Mouse (Mus musculus) cerebral cortex, adult 2 months (tissue): ENCODE data around the gene Ltc4s.

Experiments
- WGBS: fragments of 180-500 bp; shearing (Covaris S2); methylation state at CpG from one replicate; pipeline ENCODE4 v1.1.7; 2018; 5-methylcytosine and 5-hydroxymethylcytosine counted together

The Ltc4s gene

DNA sequence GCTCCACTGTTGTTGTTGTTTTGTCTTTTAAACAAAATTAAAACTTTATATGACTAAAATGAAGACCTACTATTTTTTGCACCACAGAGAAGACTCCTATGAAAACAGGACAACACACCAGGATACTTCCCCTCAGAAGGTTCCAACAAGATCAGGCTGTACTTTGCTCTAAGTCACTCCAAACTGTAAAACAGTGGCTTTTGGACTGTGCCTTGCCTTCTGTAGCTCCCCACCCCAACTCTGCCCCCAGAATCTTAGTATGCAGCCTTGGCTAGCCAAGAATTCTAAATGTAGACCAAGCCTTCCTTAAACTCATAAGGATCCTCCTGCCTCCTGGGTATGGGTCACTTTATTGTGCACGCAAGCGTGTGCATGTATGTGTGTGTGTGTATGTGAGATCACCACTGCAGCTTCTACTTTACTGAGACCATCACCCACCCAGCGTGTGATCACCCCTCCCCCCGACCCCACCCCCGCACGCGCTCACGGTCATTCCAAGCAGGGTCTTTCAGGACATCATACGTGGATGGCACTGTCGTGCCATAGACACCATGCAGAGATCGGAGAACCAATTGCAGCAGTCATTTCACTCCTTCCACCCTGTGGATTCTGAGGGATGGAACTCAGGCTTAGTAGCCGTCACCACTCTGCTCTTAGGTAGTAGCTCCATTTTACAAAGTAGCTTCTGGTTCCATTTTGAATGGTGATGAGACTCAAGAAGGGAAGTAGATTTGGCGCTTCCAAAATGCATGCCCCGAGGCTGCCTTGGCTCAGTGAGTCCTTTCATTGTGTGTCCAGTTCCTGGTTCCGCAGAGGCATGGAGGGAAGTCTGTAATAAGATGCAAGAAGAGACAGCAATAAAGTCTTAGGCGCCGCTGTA, 14.4 kb downstream of the Ltc4s start:
- 4% methylated on average over 17 of the region's 17 CpGs for WGBS

DNA sequence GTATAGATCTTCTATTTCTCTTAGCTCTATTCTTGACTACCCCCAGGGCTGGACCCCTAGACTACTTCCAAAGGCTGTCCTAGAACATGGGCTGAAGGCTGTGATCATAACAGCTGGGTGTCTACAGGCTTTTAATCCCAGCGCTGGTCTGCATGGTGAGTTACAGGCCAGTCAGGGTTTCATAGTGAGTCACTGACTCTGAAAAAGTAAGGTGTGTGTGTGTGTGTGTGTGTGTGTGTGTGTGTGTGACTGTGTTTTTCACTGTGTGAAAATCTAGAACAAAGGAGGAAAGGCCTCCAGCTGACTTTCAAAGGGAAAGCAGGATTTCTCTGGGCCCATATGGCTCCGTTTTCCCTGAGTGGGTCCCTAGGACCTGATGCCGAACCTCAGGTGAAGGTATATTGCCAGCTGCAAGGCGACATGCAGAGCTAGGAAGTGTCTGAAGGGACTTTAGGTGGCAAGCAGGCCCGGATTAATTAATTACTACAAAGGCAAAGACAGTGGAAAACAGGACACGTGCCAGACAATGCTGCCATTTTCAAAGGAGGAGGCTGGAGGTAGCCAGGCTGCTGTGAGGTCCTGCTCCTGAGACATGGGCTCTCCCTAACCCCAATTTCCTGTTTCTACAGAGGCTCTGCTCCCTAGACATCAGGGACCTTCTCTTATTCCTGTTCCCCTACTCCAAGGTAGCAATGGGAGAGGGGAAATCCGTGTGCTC, 15.7 kb downstream of the Ltc4s start:
- 59% methylated on average over 7 of the region's 7 CpGs for WGBS

DNA sequence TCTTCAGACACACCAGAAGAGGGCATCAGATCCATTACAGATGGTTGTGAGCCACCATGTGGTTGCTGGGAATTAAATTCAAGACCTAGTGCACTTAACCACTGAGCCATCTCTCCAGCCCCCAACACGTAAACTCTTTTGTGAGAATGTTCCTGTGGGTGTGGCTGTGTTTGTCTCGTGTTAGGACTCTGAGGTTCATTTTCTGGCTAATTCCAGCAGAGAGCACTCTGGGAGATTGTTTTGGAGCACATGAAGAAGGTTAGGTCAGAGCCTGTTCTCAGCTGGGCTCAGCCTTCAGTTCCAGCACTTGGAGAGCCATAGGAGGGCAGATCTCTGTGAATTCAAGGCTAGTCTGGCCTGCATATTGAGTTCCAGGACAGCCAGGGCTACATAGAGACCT, 18.6 kb downstream of the Ltc4s start:
- WGBS = 75% methylated on average over 2 of the region's 2 CpGs

DNA sequence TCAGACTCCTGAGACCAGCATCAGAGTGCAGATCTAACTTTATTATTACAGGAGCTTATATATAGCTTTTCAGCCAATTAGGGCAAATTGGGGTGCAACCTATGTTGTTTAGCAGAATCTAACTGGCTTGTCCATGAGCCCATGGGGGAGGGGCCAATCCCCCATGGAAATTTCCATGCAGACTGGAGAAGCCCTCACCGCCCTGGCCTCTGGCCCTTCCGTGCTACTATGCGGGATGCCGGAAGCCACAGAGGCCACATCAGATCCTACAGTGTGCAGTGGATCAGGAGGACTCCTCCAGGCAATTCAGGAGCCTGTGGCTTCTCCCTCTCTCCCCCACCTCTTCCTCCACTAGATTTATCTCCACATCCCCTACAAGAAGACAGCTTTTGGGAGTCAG, 20.6 kb downstream of the Ltc4s start:
- WGBS = 76% methylated on average over 4 of the region's 4 CpGs

DNA sequence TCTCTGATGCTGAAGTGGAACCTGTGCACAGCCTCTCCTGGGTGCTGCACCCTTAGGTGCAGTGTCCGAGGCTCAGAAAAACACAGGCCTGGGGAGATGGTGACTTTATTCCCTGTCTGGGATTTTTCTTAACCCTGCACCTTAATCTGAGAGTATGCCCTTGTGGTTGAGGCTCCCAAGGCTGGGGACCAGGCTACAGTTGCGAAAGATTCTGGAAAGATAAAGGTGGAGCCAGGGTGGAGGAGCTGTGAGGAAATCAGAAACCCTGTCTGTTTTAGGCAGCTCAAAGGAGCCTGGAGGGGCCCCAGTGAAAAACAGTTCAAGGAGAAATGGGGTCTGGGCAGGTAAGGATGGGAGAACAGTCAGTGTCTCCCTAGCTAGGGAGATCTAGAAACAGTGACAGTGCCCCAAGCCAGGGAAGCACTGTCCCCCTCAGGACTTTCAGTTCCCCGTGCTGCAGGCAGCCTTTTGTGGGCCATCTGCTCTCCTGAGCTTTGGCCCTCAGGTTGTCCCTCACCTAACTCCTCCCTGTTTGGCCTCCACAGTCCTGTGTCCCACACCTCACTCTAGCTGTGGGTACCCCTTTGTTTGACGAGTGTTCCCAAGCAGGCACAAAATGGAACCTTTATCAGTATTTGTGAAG, 21.6 kb downstream of the Ltc4s start:
- 80% methylated on average over 4 of the region's 4 CpGs for WGBS

DNA sequence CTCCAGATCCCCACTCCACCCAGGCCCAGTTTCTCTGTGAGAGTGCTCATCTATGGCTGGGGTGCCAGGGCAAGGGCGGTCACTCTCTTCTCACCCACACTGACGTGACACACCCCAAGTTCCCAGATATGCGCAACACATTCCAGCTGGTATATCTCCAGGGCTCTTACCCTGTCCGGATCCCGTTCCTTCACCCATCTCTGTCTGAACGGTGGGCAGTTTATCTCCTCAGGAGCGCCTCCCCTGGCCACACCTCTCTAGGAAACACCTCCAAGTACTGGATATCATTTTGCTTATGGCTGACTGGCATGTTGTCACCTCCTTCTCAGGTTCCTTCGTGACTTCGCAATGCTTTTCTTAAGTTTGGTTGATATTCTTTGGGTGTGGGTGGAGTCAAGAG, 22.8 kb downstream of the Ltc4s start:
- 46% methylated on average over 9 of the region's 9 CpGs for WGBS

DNA sequence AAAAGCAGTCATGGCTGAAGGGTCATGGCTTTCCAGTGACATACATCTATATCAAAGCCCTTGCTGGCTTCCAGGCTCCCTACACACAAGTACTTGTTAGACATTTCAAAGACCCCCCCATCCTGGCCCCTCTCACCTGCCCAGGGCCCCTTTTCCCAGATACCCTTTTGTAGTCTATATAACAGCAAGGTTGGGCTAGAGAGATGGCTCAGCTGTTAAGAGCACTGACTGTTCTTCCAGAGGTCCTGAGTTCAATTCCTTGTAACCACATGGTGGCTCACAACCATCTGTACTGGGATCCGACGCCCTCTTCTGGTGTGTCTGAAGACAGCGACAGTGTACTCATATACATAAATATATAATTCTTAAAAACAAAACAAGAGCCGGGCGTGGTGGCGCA, 23.8 kb downstream of the Ltc4s start:
- WGBS = 90% methylated on average over 6 of the region's 6 CpGs

DNA sequence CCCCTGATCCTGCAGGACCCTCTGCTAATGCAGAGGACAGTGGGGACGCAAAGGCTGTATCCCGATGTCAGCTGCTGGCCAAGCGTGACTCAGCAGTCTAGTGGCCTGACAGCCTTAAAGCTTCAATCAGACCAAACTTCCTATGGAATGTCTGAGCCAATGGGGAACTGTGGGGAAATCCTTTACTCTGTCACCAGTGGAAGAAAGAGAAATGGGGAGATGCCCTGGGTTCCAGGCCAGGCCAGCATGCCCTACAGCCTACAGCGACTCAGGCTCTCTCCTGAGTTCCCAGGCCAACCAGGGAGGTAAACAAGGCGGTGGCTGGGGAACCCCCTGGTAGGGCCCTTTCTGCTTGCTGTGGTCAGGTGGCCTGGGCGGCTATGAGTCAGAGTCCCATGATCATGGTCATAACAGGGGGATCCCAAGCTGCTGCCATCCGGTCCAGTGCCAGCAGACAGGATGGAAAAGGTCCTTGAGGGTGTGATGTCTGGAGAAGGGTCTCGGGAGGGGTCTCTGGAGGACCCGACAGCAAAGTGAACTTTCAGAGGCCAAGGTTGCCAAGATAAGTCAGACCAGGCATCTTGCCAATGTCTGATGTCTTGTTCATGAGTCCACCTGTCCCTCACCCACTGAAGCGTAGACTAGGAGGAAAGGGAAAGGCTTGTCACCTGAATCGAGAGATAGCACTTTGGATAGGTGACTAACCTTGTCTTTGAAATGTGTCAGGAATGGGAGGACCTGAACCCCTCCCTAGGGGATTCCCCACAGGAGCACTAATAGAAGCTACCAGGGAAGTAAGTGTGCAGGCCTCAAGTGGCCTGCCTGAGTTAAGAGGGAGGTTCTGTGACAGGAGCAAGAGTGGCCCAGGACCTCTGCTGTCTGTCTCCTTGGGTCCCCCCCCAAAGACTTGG, 25.3 kb downstream of the Ltc4s start:
- 52% methylated on average over 11 of the region's 11 CpGs for WGBS

DNA sequence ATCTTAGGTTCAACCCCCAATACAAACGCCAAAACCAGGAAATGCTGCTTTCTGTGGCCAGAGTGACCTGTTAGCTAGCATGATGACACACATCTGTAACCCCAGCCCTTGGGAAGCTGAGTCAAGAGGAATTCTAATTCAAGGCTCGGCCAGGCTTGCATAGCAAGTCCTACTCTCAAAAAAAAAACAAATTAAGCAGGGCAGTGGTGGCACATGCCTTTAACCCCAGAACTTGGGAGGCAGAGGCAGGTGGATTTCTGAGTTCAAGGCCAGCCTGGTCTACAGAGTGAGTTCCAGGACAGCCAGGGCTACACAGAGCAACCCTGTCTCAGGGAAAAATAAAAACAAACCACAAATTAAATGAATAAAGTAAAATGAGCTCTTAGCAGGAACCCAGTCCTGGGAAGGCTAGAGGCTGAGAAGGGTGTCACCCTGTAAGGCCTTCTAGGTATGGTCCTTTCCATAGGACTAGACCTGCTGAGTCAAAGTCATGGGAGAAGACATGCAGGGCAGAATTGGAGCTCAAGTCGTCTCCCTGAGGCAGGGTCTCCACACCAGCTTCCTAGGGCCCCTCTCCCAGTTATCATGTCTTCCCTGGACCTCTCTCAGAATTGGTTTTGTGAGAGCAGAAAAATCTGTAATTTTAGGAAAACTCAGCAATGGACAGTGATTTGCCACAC, 26.2 kb downstream of the Ltc4s start:
- WGBS = 77% methylated on average over 3 of the region's 3 CpGs

DNA sequence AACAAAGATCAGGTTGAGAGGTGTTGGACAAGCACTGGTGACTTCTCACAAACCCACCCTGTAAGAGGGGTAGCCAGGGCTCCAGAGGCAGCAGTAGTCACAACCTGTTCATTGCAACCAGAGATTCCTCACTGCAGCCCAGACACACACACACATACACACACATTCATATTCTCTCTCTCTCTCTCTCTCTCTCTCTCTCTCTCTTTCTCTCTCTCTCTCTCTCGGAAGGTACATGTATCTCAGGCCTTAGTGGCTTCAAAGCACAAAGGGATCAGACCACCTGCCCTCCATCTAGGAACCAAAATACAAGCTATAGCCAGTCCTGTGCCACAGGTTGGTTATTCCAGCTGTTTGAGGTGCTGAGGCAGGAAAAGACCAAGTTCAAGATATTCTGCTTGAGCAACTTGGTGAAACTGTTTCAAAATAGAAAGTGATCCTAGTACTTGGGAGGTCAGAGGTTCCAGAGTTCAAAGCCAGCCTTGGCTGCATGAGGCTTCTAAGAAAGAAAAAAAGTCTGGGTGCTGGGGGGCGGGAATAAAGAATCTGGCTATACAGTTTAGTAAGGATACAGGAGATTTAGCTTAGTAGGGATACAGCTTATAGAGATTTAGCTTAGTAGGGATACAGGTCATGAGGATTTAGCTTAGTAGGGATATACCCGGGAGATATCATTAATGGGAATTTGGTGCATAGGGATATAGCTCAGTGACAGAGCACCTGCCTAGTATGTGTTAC, 26.9 kb downstream of the Ltc4s start:
- WGBS = 92% methylated on average over 3 of the region's 3 CpGs

DNA sequence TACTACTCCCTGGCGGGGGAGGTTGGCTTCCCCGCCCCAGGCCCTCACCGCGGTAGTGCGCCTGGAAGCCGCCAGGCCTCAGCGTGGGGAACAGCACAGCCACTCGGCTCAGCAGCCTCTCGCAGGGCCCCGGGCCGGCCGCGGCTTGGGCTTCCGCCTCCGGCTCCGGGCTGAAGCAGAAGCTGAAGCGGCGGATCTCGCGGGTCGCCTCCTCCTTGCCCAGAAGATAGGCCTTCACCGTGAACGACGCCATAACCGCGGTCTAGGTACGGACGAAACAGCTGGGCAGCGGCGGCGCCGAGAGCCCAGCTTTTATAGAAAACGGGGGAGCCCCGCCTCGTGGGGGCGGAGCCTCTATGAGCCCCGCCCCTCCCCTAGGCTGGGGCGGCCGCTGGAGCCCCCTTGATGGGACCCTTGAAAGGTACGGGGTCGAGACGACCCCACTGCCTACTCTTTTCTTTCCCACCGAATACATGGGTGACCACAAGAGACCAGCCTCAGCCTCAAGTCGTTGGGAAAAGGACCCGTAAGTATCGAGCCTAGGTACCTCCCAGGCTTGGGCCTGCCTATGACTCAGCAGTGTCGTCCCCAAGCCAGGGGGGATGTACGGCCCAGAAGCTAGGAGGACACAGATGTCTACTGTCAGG, 27.8 kb downstream of the Ltc4s start, which contains the start of the genes Sqstm1 and Mgat4b:
Sqstm1 (minus strand) TSS at position 323 of the 647 bp plus-strand sequence.
Mgat4b (plus strand) TSS at position 386 of the 647 bp plus-strand sequence.
- under 1% methylated on average over 48 of the region's 48 CpGs for WGBS

DNA sequence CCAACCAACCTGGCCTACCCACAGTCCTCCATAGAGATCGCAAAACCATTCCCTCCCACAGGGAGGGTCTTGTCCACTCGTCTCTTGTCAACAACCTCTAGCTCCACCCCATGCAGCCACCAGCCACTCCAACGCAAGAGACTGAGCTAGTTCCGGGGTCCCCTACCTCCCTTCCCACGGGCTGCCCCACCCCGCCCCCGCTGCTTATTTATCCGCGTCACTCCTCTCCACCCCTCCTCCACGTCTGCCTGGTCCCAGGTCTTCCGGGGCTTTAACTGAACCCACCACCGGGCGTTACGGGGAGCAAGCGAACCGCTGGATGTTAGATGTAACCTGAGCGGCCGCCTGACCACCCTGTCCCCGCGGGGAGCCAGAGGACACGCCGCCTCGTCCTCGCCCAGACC, 28.3 kb downstream of the Ltc4s start:
- 1% methylated on average over 24 of the region's 24 CpGs for WGBS

DNA sequence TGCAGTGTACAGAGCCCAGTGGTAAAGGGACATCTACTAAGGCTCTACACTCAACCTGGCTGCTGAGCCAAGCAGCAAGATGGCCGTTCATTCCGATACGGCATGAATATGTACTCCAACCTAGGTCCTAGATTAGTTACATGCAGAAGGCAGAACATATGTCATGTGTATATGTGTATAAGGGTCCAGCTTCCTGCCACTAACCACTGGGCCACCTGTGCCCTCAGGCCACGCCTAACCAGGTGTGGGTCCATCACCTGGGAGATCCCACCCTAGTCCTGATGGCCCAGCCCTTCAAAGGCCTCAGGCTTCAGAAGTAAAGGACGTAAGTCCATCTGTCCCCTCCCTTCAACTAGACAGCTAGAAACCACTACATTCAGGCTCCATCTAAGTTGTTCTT, 30.4 kb downstream of the Ltc4s start:
- WGBS = 59% methylated on average over 5 of the region's 5 CpGs

DNA sequence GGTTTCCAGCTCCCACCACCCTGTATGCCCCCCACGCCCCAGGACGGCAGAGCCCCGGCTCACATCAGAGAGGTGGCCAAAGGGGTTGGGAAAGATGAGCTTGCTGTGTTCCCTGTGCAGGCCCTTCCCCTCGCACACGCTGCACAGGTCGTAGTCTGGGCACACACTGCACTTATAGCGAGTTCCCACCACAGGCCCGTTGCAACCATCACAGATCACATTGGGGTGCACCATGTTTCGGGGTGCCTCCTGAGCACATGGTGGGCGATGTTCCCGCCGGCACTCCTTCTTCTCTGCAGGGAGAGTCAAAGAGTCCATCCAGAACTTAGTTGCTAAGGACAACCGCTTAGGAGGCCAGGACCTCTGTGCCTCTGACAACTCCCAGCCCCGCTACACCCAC, 31.1 kb downstream of the Ltc4s start:
- WGBS = 88% methylated on average over 14 of the region's 14 CpGs

DNA sequence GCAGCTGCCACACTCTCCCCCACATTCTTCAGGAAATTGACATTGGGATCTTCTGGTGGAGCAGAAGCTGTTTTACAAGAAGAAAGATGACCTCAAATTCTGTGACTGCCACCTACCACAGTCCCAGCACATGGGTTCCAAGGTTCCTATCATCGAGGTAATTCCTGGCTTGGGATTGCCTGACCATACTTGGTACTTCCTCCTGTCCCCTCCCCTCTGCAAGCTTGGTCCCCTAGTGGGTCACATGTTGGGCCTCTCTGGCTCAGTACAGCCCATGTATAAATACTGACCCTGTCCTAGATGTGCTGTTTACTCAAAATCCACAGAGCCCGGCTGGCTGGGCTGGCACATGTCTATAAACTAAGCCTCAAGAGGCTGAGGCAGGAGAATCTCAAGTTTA, 32.4 kb downstream of the Ltc4s start:
- 65% methylated on average over 2 of the region's 2 CpGs for WGBS

DNA sequence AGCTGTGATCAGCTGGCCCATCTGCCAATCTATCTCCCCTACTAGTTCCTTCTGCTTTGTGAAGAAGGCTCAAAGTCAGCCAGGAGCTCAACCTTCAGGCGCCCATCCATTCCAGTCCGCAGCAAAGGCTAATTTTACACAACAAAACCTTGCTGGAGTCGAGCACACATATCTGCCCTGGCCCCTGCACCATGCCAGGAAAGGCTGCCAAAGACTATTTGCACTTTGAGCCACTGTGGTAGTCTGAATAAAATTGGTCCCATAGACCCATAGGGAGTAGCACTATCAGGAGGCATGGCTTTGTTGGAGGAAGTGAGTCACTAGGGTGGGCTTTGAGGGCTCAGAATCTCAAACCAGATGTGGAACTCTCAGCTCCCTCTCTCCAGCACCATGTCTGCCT, 33.0 kb downstream of the Ltc4s start:
- 53% methylated on average over 3 of the region's 3 CpGs for WGBS

DNA sequence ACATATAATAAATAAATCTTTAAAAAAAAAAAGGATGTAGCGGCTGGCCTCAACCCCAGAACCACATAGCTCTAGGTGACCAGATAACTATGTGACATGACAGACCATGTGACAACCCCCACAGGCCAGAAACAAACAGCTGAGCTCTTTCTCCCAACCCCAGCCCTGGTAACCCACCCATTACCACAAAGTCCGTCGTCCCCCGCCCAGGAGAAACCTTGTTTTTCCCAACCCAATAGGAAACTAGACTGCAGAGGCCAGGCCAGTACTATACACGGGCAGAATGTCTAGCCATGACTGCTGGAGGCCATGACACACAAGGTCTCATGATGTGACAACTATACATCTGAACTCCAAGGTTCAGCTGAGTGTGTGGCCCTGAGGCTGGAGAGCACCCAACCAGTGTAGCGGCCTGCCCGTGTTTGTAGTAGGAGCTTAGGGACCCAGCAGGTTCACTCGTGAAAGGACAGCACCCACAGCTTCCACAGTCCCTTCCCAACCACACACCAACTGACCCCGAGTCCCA, 35.1 kb downstream of the Ltc4s start:
- 89% methylated on average over 9 of the region's 9 CpGs for WGBS

DNA sequence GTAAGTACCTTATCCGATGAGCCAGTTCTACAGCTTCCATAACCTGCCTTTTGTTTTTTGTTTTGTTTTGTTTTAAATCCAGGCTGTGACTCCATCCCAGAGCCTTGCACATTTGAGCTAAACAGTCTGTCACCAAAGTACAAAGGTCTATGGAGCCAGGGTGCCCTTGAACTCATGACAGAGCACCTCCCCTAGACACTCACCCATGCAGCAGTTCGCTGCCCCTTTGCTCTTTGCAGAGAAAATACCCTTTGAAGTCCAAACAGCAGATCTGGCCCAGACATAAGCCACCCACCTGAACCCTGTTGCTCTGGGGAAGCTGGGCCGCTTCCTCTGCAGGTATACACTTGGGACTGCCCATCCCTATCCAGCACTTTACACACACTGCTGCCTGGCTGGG, 36.8 kb downstream of the Ltc4s start:
- WGBS = 80% methylated on average over 3 of the region's 3 CpGs

DNA sequence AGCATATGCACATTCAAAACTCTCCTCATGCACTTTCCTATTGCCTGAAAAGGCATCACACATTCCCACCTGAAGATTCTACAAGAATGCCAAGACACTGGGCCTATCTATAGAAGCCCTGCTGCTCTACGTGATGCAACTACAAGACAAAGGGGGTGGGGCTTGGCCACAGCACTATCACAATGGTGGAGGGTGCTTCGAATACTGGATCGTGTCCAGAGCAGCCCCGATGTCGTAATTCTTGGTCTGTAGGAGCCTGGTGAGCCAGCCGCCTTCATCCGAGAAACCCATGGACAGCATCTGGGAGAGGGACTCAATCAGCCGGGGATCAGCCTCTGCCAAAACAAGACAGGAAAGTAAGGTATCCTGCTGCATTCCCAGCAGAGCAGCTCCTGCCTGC, 37.8 kb downstream of the Ltc4s start:
- WGBS = 45% methylated on average over 8 of the region's 8 CpGs
